In genomic region chr10:5089133-5089532, GRCm38 (mm10) we compare ENCODE assay signal across 31 mouse cellular contexts. TPM values are rescaled to one million over a fixed set of nuclear protein-coding genes. Genes with fewer than 3 reads are reported as not detected.
DNase-seq lines count a peak whose midpoint lies in the region; ATAC-seq lines count a peak whose summit lies in the region.
"Had no signal": no experiment of that assay in that cellular context is flagged by ENCODE, and none has a peak within 500 bp of the region (broad histone marks: within the 10 kb centered on the region; RNA-seq: fewer than 3 reads in every experiment).

No protein-coding gene starts in this region.

- H3K4me2 ChIP-seq in kidney, embryonic 14.5 days (replicated peaks; ENCODE audit: low read depth, low read length): no peak overlapping the region
- H3K4me2 ChIP-seq: embryonic facial prominence, embryonic 12.5 days; embryonic facial prominence, embryonic 15.5 days; forebrain, embryonic 12.5 days had no signal

- DNase-seq in kidney, postnatal 14 days: no peak
- peak; percentile 74 for DNase-seq in 3T3-L1 (ENCODE audit: low read depth, low spot score)
- DNase-seq in 416B (ENCODE audit: low read depth): peak; percentile 11
- peak; percentile 83 for DNase-seq in NIH3T3 (ENCODE audit: low read depth)
- no peak for DNase-seq in left cerebral cortex, adult 9 months (ENCODE audit: low spot score in 2 of 2)
- DNase-seq in kidney, postnatal 36 days: no peak
- DNase-seq: adrenal gland, adult 2 months; adrenal gland, postnatal 10 days; adrenal gland, postnatal 25 days; cerebellum, adult 11 months; cerebellum, adult 18-20 months; cerebellum, adult 8-10 months; cerebellum, adult 9-11 months; cerebellum, postnatal 14 days; cerebellum, postnatal 36 days; embryo, embryonic 11 days had no signal

- no peaks in the 10 kb centered on the region; the same call in 1 of the 2 replicates for H3K4me1 ChIP-seq in kidney, embryonic 14.5 days (ENCODE audit: control insufficient read depth, insufficient read depth, low read length)
- H3K4me1 ChIP-seq: embryonic facial prominence, embryonic 12.5 days; embryonic facial prominence, embryonic 15.5 days; forebrain, embryonic 10.5 days; forebrain, embryonic 12.5 days had no signal

- ATAC-seq in kidney, embryonic 14.5 days (ENCODE audit: low FRiP score, low TSS enrichment): 0 out of 2 replicates have a peak, but pooled peaks have one; percentile 68
- no peak for ATAC-seq in megakaryocyte-erythroid progenitor cell, adult 5-6 weeks (replicated peaks; ENCODE audit: low FRiP score, low TSS enrichment, poor library complexity, severe bottlenecking)
- ATAC-seq: CD4-positive, CD25-positive, alpha-beta regulatory T cell, adult 4 months; forebrain, embryonic 14.5 days; forebrain, embryonic 16.5 days had no signal

- H3K27me3 ChIP-seq in kidney, embryonic 14.5 days (ENCODE audit: control insufficient read depth, insufficient read depth, low read length): no peaks in the 10 kb centered on the region
- H3K27me3 ChIP-seq: CH12.LX; embryonic facial prominence, embryonic 12.5 days; embryonic facial prominence, embryonic 15.5 days; forebrain, embryonic 12.5 days had no signal

- H3K4me3 ChIP-seq in kidney, embryonic 14.5 days (ENCODE audit: low read length): no peak overlapping the region
- H3K4me3 ChIP-seq: embryonic facial prominence, embryonic 12.5 days; embryonic facial prominence, embryonic 15.5 days; erythroblast, embryonic 14.5 days; forebrain, embryonic 10.5 days; forebrain, embryonic 12.5 days had no signal

- no peaks in the 10 kb centered on the region for H3K9me3 ChIP-seq in kidney, embryonic 14.5 days (ENCODE audit: control insufficient read depth, low read length)
- H3K9me3 ChIP-seq: embryonic facial prominence, embryonic 12.5 days; embryonic facial prominence, embryonic 15.5 days; forebrain, embryonic 10.5 days; forebrain, embryonic 12.5 days; G1E had no signal

- no peak overlapping the region for H3K27ac ChIP-seq in kidney, embryonic 14.5 days (ENCODE audit: low read depth, low read length)
- H3K27ac ChIP-seq: embryonic facial prominence, embryonic 12.5 days; embryonic facial prominence, embryonic 15.5 days; forebrain, embryonic 10.5 days; forebrain, embryonic 12.5 days had no signal

- 37% methylated on average over 4 of the region's 4 CpGs for WGBS in kidney, embryonic 14.5 days

- H3K36me3 ChIP-seq in kidney, embryonic 14.5 days (ENCODE audit: control insufficient read depth, insufficient read depth, low read length): no peaks in the 10 kb centered on the region
- H3K36me3 ChIP-seq: embryonic facial prominence, embryonic 12.5 days; embryonic facial prominence, embryonic 15.5 days; forebrain, embryonic 10.5 days; forebrain, embryonic 12.5 days had no signal

- H3K9ac ChIP-seq in kidney, embryonic 14.5 days (ENCODE audit: low read depth, low read length): no peak overlapping the region
- H3K9ac ChIP-seq: embryonic facial prominence, embryonic 12.5 days; embryonic facial prominence, embryonic 15.5 days; forebrain, embryonic 12.5 days had no signal

RNA-seq across cellular contexts. Expression of gene Gm10097, which starts 20.1 kb away (rescaled TPM):
- polyA plus RNA-seq in kidney, embryonic 14.5 days (2014; fragmentation: Nextera tagmentation; extraction: Ambion mirVana): 0.11 and 0.22 TPM in 2 replicates
- not detected in 2 replicates for total RNA-seq in megakaryocyte-erythroid progenitor cell, adult 5-6 weeks (2014; fragmentation: Nextera tagmentation)
- total RNA-seq in megakaryocyte-erythroid progenitor cell, adult 5-6 weeks (2017): not detected in 2 replicates
- total RNA-seq: adrenal gland, adult 2 months; adrenal gland, postnatal 25 days; CH12.LX; common myeloid progenitor, adult 5-6 weeks had no signal
- polyA plus RNA-seq: adrenal gland, adult 2 months; brain, embryonic 14.5 days; erythroblast, embryonic 14.5 days; forebrain, embryonic 14.5 days; frontal cortex, adult 2 months; G1E had no signal

Comparison
In these comparisons a context has a peak if more than half of its experiments do, and no peak if none do; other contexts are left out.
1. DNase-seq: peak in 3T3-L1 (single experiment), 416B (single experiment) and NIH3T3 (single experiment); none in kidney, postnatal 14 days (single experiment), left cerebral cortex, adult 9 months (0 of 2) and kidney, postnatal 36 days (0 of 2).